Mouse (Mus musculus): ENCODE measurements around the gene Ttc7.

DNA sequence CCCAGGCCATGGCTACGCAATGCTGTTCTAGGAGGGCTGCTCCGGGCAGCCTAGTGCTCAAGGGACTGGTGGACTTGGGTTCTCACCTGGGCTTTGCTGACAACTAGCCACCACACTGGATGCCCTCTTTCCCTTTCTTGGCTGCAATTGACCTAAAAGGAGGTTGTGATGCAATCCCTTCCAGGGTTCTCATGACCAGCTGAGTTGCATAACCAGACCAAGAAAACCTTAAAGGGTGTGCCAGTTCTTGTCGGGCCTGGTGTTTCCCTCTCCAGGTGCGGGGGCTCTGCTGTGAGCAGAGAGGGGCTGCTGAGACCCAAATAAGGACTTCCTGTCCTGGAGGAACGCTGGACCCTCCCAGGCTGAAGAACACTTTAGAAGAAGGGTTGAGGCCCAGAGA, 10.4 kb downstream of the Ttc7 start:
- no peak for TF ChIP-seq CTCF (IDR thresholded peaks at IDR 0.05; ENCODE audit: low read depth)
- TF ChIP-seq EP300 (IDR thresholded peaks at IDR 0.05; ENCODE audit: low read depth), result no peak

Measured in heart, postnatal 0 days (tissue).